Mouse (Mus musculus): ENCODE measurements around the gene Ippk. TPM values are rescaled to one million over a fixed set of nuclear protein-coding genes. Genes with fewer than 3 reads are reported as not detected.

The Ippk gene
- 1 to 10 TPM; 3.8 to 5.3 (median 4.3) TPM for polyA plus RNA-seq (2017; shearing (Covaris generic))

DNA sequence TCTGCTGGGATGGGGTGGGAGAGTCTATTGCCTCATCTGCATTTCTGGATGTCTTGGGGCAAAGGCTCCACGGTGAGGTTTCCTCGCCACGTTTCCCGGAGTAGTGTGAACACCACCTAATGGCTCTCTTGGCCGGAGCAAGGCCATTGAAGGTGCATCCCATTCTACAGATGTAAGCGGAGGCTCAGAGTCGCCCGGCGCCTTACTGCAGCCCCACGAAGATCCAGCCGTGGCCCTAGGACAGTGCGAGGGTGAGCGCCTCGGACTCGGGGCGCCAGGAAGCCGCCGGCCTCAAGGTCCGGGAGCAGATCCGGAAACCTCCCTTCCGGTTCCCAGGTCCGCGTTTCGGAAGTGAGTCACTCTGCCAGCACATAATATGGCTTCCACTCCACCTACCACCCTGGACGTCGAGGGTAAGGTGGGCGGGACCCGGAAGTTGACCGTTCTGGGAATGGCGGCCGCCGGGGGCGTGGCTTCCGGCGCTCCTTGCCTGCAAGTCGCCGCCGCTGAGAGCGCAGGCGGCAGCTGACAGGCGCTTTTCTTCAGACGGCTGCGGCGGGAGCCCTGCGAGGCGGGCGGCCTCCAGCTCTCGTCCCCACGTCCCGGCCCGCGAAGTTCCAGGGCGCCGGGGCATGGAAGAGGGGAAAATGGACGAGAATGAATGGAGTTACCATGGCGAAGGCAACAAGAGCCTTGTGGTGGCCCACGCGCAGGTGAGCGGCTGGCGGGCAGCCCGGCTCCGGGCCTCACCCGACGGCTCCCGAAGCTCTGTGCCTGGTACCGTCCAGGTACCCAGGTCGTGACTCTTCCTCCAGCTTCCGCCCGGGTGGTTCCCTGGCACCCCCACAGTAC is at the start of gene Ippk:
Gene Ippk (plus strand): TSS at position 496 of the 852 bp plus-strand sequence.
- ATAC-seq, result peak; percentile 95

DNA sequence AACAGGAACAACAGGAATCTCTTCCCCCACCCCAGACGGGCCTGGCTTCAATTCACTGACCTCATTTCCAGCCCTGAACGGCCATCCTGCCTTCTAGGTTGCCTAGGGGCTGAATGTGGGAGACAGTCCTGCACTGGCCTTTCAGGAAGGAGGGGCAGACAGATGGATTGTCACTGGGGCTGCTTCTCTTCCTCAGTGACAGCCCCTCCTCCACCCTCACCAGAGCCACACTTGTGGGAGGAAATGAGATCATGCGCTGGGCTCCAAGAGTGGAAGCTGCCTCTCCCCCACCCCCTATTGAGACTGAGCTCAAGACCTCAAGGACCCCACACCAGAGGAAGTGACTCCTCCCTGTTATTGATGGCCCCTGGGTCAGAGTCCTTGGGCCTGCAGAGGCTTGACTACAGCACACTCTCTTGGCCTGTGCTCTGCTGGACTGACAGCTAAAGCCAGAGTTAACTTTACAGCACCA is 49.6 kb upstream of the Ippk start:
- ATAC-seq, result peak; percentile 94

DNA sequence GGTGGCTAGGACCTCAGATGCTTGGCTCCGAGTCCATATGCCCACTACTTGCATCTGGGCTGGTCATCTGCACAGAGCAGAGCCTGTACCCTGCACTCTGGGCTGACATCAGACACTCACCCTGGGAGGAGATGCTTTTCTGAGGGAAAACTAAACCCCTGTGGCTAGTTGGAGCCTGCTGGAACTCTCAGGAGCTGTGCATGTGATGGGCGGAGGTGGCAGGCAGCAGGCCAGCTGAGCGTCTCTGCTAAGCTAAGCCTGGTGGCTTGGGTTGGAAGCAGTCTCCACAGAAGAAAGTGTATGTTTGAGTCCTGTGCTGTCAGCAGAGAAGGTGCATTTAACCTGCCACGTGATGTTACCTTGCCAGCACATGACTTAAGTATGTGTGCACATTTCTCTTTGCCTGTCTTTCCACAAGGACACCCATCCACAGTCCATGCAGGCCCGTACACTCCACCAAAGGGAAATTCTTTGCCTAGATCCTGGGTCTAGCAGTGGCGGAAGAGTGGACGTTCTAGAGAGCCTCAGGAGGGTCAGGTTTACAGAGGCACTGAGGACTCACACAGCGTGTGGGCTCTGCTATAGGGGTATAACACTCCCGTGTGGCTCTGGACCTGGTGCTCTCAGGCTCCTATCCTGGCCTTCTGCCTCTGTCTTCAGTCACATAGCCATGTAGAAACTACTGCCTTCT is 48.5 kb upstream of the Ippk start:
- ATAC-seq, result no peak

DNA sequence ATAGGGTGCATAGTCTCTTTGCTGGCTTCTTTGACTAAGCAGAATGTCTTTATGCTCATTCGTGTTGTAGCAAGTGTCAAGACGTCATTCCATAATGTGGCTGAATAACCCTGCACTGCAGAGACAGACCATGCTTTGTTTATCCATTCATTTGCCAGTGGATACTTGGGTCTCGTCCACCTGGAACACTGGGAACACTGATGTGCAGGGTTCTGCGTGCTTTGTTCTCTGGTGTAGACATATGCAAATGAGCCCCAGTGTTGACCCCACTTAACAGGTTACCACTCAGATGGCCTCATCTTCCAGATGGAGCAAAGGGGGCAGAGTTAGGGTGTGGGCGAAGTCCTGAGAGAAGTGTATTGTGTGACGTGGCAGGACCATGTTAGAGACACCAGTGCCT is 46.7 kb upstream of the Ippk start:
- no peak for ATAC-seq

DNA sequence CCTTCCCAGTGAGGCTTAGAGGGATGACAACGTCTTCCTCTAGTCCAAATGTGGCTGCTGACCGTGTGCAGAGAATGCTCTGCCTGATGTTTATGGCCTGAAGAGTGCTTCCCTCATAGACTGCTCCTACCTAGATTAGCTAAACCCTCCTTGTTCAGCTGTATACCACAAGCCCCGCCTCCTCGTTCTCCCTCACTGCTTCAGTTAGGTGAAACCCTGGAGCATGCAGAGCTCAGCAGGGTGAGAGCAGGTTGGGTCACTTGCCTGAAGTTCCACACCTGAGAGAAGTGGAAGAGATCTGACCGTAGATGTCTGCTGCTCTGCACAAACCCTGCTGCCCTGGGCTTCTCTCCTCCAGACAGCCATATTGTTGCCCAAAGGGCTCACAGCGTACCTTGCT is 46.3 kb upstream of the Ippk start:
- no peak for ATAC-seq

DNA sequence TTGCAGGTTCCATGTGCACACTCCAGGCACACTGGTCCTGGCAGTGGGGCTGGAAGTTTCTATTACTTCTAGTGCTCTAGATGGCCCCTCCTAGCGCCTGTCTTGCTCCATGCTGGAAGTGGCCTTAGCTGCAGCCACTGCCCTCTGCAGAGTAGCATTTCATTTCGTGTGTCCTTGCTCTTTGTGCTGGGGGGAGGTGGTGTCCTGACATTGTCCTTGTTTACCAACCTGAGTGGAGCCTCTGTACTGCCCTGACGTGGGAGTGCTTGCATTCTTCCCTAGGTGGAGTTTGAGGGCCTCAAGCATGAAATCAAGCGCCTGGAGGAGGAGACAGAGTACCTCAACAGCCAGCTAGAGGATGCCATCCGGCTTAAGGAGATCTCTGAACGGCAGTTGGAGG is 43.4 kb upstream of the Ippk start:
- no peak for ATAC-seq

DNA sequence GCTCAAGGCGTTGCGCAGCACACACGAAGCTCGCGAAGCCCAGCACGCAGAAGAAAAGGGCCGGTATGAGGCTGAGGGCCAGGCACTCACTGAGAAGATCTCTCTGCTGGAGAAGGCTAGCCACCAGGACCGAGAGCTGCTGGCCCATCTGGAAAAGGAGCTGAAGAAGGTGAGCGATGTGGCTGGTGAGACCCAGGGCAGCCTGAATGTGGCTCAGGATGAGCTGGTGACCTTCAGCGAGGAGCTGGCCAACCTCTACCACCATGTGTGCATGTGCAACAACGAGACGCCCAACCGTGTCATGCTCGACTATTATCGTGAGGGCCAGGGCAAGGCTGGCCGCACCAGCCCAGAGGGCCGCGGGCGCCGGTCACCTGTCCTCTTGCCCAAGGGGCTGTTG is 41.7 kb upstream of the Ippk start:
- ATAC-seq, result no peak

DNA sequence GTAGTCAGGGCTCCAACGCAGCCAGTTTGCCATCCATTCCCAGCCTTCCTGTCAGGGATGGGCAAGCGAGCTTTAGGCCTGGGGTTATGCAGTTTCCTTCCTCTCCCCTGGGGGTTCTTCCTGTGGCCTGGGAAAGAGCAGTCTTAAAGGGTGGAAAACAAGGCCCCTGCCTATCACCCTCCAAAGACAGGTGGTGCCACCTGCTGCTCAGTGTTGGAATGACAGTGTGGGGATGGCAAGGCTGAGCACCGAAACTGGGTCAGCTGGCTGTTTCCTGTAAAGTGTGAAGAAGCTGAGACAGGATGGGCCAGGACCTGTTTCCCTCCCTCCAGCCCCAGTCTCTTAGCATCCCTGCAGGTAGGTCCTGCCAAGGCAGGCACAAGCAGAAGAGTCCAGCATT is 39.8 kb upstream of the Ippk start:
- peak; percentile 93 for ATAC-seq

DNA sequence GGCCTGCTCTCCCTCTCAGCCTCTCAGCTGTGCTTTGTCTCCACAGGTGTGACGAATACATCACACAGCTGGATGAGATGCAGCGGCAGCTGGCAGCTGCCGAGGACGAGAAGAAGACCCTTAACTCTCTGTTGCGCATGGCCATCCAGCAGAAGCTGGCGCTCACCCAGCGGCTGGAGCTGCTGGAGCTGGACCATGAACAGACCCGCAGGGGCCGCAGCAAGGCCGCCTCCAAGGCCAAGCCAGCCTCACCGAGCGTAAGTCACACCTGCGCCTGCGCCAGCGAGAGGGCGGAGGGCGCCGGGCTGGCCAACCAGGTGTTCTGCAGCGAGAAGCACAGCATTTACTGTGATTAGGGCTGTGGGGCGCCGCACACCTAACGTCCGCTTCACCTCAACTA is 38.1 kb upstream of the Ippk start:
- ATAC-seq, result no peak

DNA sequence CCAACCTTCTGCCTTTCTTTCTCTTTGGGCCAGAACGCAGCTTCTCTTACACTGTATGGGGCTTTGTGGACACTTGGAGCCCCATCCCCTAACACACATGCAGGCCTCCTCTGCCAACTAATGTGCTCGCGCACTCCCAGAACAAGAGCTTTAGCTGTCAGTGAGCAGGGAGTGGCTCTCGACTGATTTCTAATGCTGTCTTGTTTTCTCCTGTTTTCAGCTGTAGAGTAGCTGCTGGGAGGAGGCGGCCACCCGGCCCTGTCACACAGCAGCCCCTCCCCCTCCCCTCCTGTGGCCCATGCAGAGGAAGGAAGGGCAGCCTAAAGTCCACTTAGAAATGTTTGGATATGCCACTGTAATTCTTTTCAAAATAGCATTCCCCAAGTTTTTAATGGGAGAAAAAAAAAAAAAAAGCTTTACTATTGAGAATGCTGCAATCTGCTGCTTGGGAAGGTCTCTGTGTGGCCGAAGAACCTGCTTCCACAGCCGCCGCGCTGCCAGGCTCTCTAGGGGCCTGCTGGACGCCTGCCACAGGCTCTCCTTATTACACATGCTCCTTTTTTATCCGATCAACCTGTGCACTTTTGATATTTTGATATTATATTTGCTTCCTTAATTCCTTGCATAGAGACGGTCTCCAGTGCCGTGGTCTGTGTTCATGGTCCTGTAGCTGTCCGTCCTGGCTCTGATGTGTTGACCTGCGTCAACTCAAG is 36.1 kb upstream of the Ippk start:
- no peak for ATAC-seq

DNA sequence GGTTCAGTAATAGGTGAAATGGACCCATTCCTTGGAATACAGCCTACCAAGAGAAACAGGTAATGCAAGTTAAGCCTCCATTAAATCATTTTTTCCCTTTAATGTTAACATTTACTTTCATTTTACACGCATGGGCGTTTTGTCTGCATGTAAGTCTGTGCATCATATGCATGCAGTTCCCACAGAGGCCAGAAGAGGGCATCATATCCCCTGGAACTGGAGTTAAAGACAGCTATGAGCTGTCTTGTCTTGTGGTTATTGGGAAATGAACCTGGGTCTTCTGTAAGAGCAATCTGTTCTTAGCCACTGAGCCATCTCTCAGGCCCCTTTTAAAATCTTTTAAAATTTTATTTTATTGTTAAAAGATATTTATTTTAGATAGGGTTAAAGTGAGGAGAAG is 29.7 kb upstream of the Ippk start:
- ATAC-seq, result no peak

DNA sequence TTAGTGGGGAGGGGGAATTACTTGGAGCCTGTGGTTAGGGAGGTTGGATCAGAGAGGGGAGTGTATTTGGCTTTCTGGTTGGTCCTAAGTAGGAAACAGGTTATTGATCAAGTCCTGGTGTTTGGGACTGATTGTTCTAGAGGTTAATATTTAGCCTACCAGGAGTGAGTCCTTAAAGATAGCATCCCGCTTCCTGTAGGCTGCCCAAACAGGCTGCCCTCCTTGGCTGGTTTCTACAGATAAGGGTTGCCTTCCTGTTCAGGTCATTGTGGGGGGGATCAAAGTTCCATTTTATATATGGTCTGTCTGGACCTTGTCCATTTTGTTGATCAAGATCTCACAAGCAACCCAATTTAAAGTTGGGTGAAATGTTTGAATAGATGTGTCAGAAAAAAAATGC is 27.5 kb upstream of the Ippk start:
- no peak for ATAC-seq

DNA sequence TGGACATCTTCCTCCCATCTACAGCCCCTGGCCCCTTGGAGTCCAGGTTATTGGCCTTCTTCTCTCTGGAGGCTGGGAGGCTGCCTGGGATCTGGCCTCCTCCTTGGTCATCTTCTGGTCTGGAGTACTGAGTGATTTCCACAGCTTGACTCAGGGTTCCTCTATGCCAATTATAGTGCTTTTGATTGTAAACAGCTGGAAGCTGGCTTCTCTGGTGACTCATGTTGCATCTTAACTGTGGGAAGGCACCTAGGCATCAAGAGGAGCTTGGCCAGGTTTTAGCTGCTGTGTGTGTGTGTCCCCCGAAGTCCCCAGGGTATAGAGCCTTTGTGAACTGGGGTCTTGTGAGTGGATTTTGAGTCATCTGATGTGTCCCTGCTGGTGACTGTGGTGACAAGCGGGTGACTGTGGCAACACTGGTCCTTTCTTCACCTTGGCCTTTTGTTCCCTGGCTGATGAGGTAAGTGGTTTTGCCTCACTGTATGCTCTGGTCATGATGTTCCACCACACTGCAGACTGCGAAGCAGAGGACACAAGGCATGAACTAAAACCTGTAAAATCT is 26.1 kb upstream of the Ippk start:
- ATAC-seq, result no peak

DNA sequence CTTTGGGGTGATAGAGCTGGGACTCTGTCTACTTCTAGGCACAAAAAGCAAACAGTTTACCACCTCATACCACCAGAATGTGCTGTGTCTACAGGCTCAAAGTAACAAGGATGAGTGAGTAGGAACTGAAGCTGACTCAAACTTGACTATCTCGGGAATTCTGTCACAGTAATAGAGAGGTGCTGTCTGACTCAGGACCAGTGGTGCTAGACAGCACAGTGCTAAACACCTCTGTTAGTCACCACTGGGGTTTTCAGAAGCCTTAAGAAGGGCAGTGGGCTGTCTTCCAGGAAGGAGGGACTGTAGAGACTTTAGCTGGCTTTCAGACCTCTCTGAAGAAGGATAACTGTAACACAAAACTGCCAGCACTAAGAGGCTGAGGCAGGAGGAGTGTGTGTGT is 24.3 kb upstream of the Ippk start:
- no peak for ATAC-seq

DNA sequence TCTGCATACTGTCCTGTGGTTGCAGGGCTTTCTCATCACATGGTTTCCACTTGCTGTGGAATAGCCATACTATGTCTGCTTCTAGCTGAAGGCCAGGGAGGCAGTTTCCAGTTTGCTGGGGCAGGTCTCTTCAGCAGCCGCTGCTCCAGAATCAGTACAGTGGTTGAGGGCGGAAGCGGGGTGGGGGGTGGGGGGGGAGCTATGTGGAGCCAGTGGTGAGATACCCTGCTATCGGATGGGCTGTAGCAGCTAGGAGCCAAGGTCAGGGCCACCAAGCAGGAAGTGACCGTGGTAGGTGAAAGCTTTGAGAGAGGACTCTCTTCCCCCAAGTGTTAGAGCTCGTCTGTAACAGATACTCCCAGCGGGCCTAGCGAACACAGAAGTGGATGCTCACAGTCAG is 22.9 kb upstream of the Ippk start:
- no peak for ATAC-seq

DNA sequence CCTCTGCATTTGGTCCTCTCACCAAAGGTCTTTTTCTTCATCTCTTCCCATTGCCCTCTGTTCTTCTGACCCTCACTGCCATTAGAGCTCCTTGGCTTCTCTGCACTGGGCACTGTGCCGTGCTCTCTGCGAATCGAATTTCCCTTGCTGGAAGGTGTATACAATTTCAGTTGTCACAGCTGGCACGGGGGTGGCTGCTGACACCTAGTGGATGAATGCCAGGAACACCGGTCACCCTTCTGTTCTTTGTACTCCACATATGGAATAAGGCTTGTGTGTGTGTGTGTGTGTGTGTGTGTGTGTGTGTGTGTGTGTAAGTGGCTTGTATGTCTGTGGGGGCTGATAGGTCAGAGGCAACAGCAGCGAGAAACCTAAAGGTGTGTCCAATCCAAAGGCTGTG is 20.9 kb upstream of the Ippk start:
- no peak for ATAC-seq

DNA sequence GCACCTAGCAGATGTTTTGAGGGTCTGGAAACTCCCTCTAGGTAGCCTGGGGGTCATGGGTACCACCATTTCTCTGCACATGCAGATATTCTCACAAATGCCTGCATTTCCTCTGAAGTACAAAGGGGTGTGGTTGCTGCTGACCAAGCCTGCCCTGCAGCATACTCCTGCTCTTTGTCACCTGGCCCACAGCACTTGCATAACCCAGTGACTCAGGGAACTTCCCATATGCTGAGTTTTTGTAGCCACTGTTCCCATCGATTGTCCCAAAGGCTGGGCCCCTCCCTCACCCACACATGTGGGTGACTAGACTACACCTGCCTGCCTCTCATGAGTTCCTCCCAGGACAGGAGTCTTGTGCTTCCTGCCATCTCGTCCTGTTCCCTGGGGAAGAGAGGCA is 18.4 kb upstream of the Ippk start:
- ATAC-seq, result no peak

DNA sequence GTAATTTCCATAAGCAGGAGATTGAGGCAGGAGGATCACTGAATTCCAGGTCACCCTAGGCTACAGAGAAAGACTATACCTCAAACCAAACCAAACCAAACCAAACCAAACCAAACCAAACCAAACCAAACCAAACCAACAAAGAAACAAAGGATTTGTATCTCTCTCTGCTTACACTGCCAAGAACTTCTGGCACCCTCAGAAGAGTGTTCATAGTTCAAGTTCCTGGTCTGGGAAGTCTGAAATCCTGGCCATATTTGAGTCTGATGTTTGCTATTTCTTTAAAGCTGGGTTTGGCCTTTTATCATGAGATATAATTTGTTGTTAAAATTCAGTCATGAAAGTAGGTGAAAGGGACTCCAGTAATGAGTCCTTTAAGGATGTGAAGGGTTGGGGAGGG is 13.3 kb upstream of the Ippk start:
- ATAC-seq, result no peak

DNA sequence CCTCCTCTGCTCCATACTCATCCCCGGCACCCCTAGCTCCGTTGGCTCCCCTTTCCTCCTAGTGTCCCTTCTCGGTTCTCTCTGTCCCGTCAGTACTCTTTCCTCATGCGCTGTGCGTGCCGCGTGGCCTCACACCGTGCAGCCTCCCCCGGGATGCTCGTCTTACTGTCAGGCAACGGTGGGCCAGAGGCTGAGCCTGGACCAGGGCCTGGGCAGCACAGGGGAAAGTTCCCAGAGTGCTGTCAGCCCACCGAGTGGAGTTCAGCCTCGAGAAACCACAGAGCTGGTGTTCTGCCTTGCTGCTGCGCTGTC is 513 bp downstream of the Ippk start:
- ATAC-seq, result peak; percentile 35

DNA sequence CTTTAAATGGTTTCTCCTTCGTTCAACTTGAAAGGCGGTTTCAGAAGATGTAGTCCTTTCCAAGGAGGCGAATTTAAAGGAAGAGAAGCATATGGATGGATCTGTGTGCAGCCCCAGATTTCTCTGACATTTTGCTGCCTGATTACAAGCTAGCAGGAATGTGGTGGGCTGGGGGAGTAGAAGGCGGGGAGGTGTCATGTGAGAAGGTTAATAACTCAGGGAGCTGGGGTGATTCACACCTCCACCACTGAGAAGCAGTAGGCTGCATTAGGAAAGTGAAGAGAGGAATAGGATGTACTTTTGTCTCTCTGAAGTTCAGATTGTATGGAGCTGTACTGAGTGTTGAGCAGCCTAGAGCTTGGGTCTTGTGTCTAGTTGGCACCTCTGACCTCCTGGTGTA is 910 bp downstream of the Ippk start:
- no peak for ATAC-seq

DNA sequence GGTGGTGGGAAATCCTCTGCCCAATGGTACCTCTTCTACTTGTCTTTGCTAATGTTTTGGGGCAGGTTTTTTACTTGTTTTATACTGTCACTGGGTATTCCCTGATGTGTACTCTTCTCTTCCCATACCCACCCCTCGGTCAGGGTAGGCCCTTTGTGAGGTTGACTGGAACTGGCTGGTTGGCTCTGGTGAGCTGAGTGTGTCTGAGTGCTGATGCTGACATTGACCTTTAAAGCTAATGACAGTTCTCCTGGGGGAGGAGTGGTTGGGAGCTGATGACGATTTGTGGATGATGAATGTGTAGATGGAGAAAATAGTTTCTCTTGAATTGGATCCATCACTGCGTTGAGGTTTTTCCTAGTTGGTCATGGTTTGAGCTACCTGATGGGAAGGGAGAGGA is 5.7 kb downstream of the Ippk start:
- ATAC-seq, result no peak

DNA sequence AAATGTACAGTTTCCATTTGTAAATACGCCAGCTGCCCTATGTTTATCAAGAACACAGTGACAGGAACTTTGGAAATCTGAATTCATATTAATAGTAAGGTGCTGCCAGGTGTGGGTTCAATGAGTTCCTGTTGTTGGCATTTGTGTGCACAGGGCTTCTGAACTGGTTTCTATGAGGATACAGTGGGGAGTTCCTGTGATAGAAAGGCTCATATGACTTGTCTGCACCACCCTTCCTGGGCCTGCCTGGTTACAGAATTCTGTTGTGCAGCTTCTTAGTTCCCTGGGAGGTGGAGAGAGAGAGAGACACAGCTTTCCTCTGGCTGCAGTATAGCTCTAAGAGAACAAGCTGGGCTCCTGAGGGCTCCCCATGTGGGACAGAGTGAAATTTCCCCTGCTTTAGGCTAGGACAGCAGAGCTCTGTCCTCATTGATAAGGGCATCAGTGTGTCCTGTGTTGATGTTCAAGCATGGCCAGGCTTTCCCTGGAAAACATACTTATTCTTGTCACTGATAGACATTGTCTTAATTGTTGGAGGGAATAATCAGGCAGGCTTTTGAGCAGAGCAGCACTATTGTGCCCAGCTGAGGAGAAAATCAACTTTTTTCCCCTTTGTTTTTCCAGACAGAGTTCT is 7.1 kb downstream of the Ippk start:
- ATAC-seq, result peak; percentile 52

DNA sequence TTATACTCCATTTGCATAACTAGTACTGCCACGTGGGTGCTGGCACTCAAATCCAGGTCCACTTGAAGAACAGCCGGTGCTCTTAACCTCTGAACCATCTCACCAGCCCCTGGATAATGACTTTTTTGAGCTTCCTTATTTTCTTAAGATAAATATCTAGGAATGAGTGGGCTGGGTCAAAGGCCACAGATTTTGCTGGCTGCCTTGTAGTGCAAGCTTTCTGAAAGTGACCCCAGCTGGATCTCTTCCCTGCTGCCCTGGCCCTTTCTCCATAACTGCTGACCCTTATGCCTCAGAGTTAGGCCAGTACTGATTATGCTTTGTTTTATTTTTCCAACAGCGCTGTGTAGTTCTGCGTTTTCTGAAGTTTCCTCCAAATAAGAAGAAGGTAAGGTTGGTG is 9.5 kb downstream of the Ippk start:
- ATAC-seq, result no peak

Data from inflammation-experienced regulatory T-cells, adult 6 months (primary cell).